Mouse (Mus musculus) embryonic facial prominence, embryonic 15.5 days (tissue): ENCODE results near the gene Zfp113. TPM values are rescaled to one million over a fixed set of nuclear protein-coding genes. Genes with fewer than 3 reads are reported as not detected.

ENCODE experiments used
- ATAC-seq: fragments of 200-750 bp; cut with Nextera tagmentation; 2 replicates; pipeline ENCODE4 v1.8.0; 2017; ENCODE audit warnings: low read depth, moderate TSS enrichment; ENCODE audit not compliant: insufficient number of reproducible peaks, low FRiP score, low TSS enrichment
- H3K27ac ChIP-seq: fragments of 300-500 bp; sonication (generic); replicated peaks from 2 replicates; pipeline ENCODE4 v1.5.1; 2015; ENCODE audit warnings: mild to moderate bottlenecking, inconsistent platforms
- H3K27me3 ChIP-seq: fragments of 300-500 bp; sonication (generic); 2 replicates; pipeline ENCODE4 v1.6.1; 2015; ENCODE audit warnings: inconsistent platforms
- H3K36me3 ChIP-seq: fragments of 300-500 bp; sonication (generic); 2 replicates; pipeline ENCODE4 v1.6.1; 2015; ENCODE audit warnings: mild to moderate bottlenecking, inconsistent platforms
- H3K4me1 ChIP-seq: fragments of 300-500 bp; sonication (generic); 2 replicates; pipeline ENCODE4 v1.6.1; 2015; ENCODE audit warnings: inconsistent platforms
- H3K4me2 ChIP-seq: fragments of 300-500 bp; sonication (generic); replicated peaks from 2 replicates; pipeline ENCODE4 v1.6.1; 2015; ENCODE audit warnings: mild to moderate bottlenecking, inconsistent platforms
- H3K4me3 ChIP-seq: fragments of 300-500 bp; sonication (generic); replicated peaks from 2 replicates; pipeline ENCODE4 v1.5.1; 2015; ENCODE audit warnings: mild to moderate bottlenecking, inconsistent platforms
- H3K9ac ChIP-seq: fragments of 300-500 bp; sonication (generic); 2 replicates; pipeline ENCODE4 v1.6.1; 2015; ENCODE audit warnings: inconsistent platforms
- H3K9me3 ChIP-seq: fragments of 300-500 bp; sonication (generic); replicated peaks from 2 replicates; pipeline ENCODE4 v1.6.1; 2016; ENCODE audit warnings: inconsistent platforms
- WGBS: fragments of 180-500 bp; shearing (Covaris S2); methylation state at CpG from one replicate; pipeline ENCODE4 v1.1.7; 2015; 5-methylcytosine and 5-hydroxymethylcytosine counted together
- polyA plus RNA-seq: library from polyadenylated mRNA; unstranded; fragments of >200 nt; fragmentation: Nextera tagmentation; extraction: Ambion mirVana; gene quantifications from 2 replicates; pipeline ENCODE4 v1.2.1, GENCODE M21; 2015

The Zfp113 gene
- 17.4 and 19.9 TPM in 2 replicates for polyA plus RNA-seq

- 0% methylated on average over 31 of the region's 31 CpGs for WGBS
- no peaks in the 10 kb centered on the region for H3K9me3 ChIP-seq
- H3K27ac ChIP-seq, result peak within 1 kb of the TSS; percentile 92
- peak within 1 kb of the TSS; percentile 59 for H3K4me2 ChIP-seq
- peak within 1 kb of the TSS; percentile 79 for H3K9ac ChIP-seq
- ATAC-seq, result peak; percentile 94
- H3K4me3 ChIP-seq, result peak within 1 kb of the TSS; percentile 82
- no peaks in the 10 kb centered on the region for H3K27me3 ChIP-seq
- H3K36me3 ChIP-seq, result peaks cover 22% of the 10 kb centered on the region
- no peaks in the 10 kb centered on the region; the same call in 1 of the 2 replicates for H3K4me1 ChIP-seq
These were observed at the start of gene Zfp113 for GRCm38 (mm10) chr5:138155443-138155976. Gene Zfp113, minus strand, starts transcription at chr5:138155744.

GRCm38 (mm10) chr5:138202086-138202485 is 46.5 kb upstream of the Zfp113 start:
- Histone ChIP-seq H3K9ac (no peak overlapping the region), H3K4me1 (no peaks in the 10 kb centered on the region), H3K9me3 (no peaks in the 10 kb centered on the region), H3K36me3 (no peaks in the 10 kb centered on the region), H3K27ac (no peak overlapping the region), H3K4me3 (no peak overlapping the region), H3K27me3 (no peaks in the 10 kb centered on the region), H3K4me2 (no peak overlapping the region)
- WGBS, result 81% methylated on average over 3 of the region's 3 CpGs
- no peak for ATAC-seq

GRCm38 (mm10) chr5:138199576-138199975 is 44.0 kb upstream of the Zfp113 start:
- no peak overlapping the region for H3K9ac ChIP-seq
- H3K4me1 ChIP-seq, result peaks cover 13% of the 10 kb centered on the region; the same call in 1 of the 2 replicates
- no peaks in the 10 kb centered on the region for H3K36me3 ChIP-seq
- no peaks in the 10 kb centered on the region for H3K27me3 ChIP-seq
- ATAC-seq, result no peak
- H3K27ac ChIP-seq, result no peak overlapping the region
- 0% methylated on average over 1 of the region's 1 CpGs for WGBS
- no peak overlapping the region for H3K4me2 ChIP-seq
- H3K4me3 ChIP-seq, result no peak overlapping the region
- H3K9me3 ChIP-seq, result no peaks in the 10 kb centered on the region

GRCm38 (mm10) chr5:138195463-138195862 is 39.9 kb upstream of the Zfp113 start:
- ATAC-seq, result no peak
- H3K27ac ChIP-seq, result peak overlapping the region; percentile 82; the same call in 1 of the 2 replicates
- H3K36me3 ChIP-seq, result peaks cover 22% of the 10 kb centered on the region; the same call in 1 of the 2 replicates
- H3K27me3 ChIP-seq, result no peaks in the 10 kb centered on the region
- 63% methylated on average over 7 of the region's 7 CpGs for WGBS
- H3K4me1 ChIP-seq, result peaks cover 16% of the 10 kb centered on the region; the same call in 1 of the 2 replicates
- no peak overlapping the region for H3K9ac ChIP-seq
- H3K4me2 ChIP-seq, result peak overlapping the region; percentile 91
- H3K9me3 ChIP-seq, result no peaks in the 10 kb centered on the region
- peak overlapping the region; percentile 80; the same call in 1 of the 2 replicates for H3K4me3 ChIP-seq

GRCm38 (mm10) chr5:138194755-138195345 is 39.3 kb upstream of the Zfp113 start:
- H3K36me3 ChIP-seq, result peaks cover 28% of the 10 kb centered on the region; the same call in 1 of the 2 replicates
- ATAC-seq, result peak; percentile 47

GRCm38 (mm10) chr5:138193771-138194727 is 38.5 kb upstream of the Zfp113 start, which contains the start of gene Mblac1:
Gene Mblac1, plus strand, starts transcription at chr5:138194314.
- WGBS, result 7% methylated on average over 54 of the region's 54 CpGs
- peak; percentile 80 for ATAC-seq

More at GRCm38 (mm10) chr5:138194755-138195345, 39.3 kb upstream of the Zfp113 start:
- Histone ChIP-seq H3K9me3 (no peaks in the 10 kb centered on the region), H3K9ac (peak overlapping the region; percentile 86), H3K27ac (peak overlapping the region; percentile 82), H3K4me3 (peak overlapping the region; percentile 80), H3K4me1 (peaks cover 16% of the 10 kb centered on the region; the same call in 1 of the 2 replicates), H3K27me3 (no peaks in the 10 kb centered on the region), H3K4me2 (peak overlapping the region; percentile 91)
- WGBS, result 2% methylated on average over 29 of the region's 29 CpGs

GRCm38 (mm10) chr5:138187661-138188306 is 32.2 kb upstream of the Zfp113 start:
- peak overlapping the region; percentile 81 for H3K9ac ChIP-seq
- no peaks in the 10 kb centered on the region for H3K9me3 ChIP-seq
- peak overlapping the region; percentile 80 for H3K4me3 ChIP-seq
- H3K27me3 ChIP-seq, result no peaks in the 10 kb centered on the region
- peak overlapping the region; percentile 81 for H3K27ac ChIP-seq
- H3K4me2 ChIP-seq, result peak overlapping the region; percentile 64
- ATAC-seq, result peak; percentile 87
- 0% methylated on average over 10 of the region's 10 CpGs for WGBS
- H3K4me1 ChIP-seq, result peaks cover 16% of the 10 kb centered on the region
- H3K36me3 ChIP-seq, result peaks cover 44% of the 10 kb centered on the region

More at GRCm38 (mm10) chr5:138193771-138194727, 38.5 kb upstream of the Zfp113 start, which contains the start of gene Mblac1:
- no peaks in the 10 kb centered on the region for H3K9me3 ChIP-seq
- H3K4me2 ChIP-seq, result peak within 1 kb of the TSS; percentile 91
- peaks cover 16% of the 10 kb centered on the region; the same call in 1 of the 2 replicates for H3K4me1 ChIP-seq
- no peaks in the 10 kb centered on the region for H3K27me3 ChIP-seq
- H3K4me3 ChIP-seq, result peak within 1 kb of the TSS; percentile 80
- peak within 1 kb of the TSS; percentile 86 for H3K9ac ChIP-seq
- H3K36me3 ChIP-seq, result peaks cover 34% of the 10 kb centered on the region; the same call in 1 of the 2 replicates
- peak within 1 kb of the TSS; percentile 82 for H3K27ac ChIP-seq

- Histone ChIP-seq H3K4me1 (peaks cover 16% of the 10 kb centered on the region), H3K4me2 (peak within 1 kb of the TSS; percentile 64), H3K27ac (peak within 1 kb of the TSS; percentile 81), H3K36me3 (peaks cover 44% of the 10 kb centered on the region), H3K27me3 (no peaks in the 10 kb centered on the region), H3K4me3 (peak within 1 kb of the TSS; percentile 80), H3K9me3 (no peaks in the 10 kb centered on the region), H3K9ac (peak within 1 kb of the TSS; percentile 81)
- under 1% methylated on average over 31 of the region's 31 CpGs for WGBS
- ATAC-seq, result peak; percentile 83
These were observed 31.6 kb upstream of the Zfp113 start, which contains the start of the genes Taf6 and Cnpy4 for GRCm38 (mm10) chr5:138186950-138187638. Gene Taf6, minus strand, starts transcription at chr5:138187451. Gene Cnpy4, plus strand, starts transcription at chr5:138187485.

- no peak overlapping the region for H3K9ac ChIP-seq
- H3K27ac ChIP-seq, result no peak overlapping the region
- no peak overlapping the region; the same call in 1 of the 2 replicates for H3K4me3 ChIP-seq
- H3K9me3 ChIP-seq, result no peaks in the 10 kb centered on the region
- H3K4me1 ChIP-seq, result peaks cover 28% of the 10 kb centered on the region
- peaks cover 49% of the 10 kb centered on the region for H3K36me3 ChIP-seq
- 67% methylated on average over 3 of the region's 3 CpGs for WGBS
- peak overlapping the region; percentile 91 for H3K4me2 ChIP-seq
- H3K27me3 ChIP-seq, result no peaks in the 10 kb centered on the region
- ATAC-seq, result no peak
These were observed 17.7 kb upstream of the Zfp113 start for GRCm38 (mm10) chr5:138173217-138173616.
